Mouse (Mus musculus): ENCODE results near the gene Majin. TPM values are rescaled to one million over a fixed set of nuclear protein-coding genes. Genes with fewer than 3 reads are reported as not detected.

The Majin gene
- polyA plus RNA-seq, 1 experiment from 2014 or later = not detected

- Histone ChIP-seq H3K9ac (no peak overlapping the region), H3K36me3 (ENCODE audit: poor library complexity, severe bottlenecking) (no peaks in the 10 kb centered on the region), H3K4me3 (no peak overlapping the region), H3K27me3 (no peaks in the 10 kb centered on the region), H3K9me3 (replicated peaks) (no peaks in the 10 kb centered on the region), H3K4me2 (no peak overlapping the region), H3K27ac (no peak overlapping the region), H3K4me1 (no peaks in the 10 kb centered on the region)
- 90% methylated on average over 8 of the region's 8 CpGs for WGBS
- ATAC-seq = no peak
These were observed 13.0 kb upstream of the Majin start for GRCm38 (mm10) chr19:6171215-6171614.

DNA sequence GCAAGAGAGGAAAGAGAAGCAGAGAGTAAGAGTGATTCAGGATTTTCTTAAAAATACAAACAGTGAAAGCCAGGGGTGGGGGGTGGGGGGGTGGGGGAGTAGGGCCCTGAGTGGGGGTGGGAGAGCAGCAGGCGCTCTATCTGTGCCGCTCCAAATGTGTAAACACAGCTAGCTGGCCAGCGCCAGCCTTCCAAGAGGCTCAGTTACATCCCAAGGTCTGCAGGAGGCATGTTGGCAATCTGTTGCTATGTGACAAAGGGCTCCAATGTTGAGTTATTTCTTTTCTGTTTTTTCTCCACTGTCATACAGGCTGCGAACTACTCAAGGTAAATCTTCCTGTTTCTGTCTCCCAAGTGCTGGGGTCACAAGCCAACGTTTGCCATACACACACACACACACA, 9.4 kb upstream of the Majin start:
- Histone ChIP-seq H3K4me1 (no peaks in the 10 kb centered on the region), H3K9me3 (replicated peaks) (0 out of 2 replicates have a peak, but pooled peaks cover 4% of the 10 kb centered on the region), H3K4me2 (no peak overlapping the region), H3K4me3 (no peak overlapping the region), H3K36me3 (ENCODE audit: poor library complexity, severe bottlenecking) (no peaks in the 10 kb centered on the region), H3K27me3 (no peaks in the 10 kb centered on the region), H3K27ac (no peak overlapping the region), H3K9ac (no peak overlapping the region)
- WGBS = 43% methylated on average over 5 of the region's 5 CpGs
- ATAC-seq = no peak

- no peaks in the 10 kb centered on the region for H3K36me3 ChIP-seq (ENCODE audit: poor library complexity, severe bottlenecking)
- H3K9ac ChIP-seq = no peak overlapping the region
- 0 out of 2 replicates have a peak, but pooled peaks cover 4% of the 10 kb centered on the region for H3K9me3 ChIP-seq (replicated peaks)
- H3K27ac ChIP-seq = no peak overlapping the region
- no peak overlapping the region for H3K4me2 ChIP-seq
- H3K4me3 ChIP-seq = no peak overlapping the region
- WGBS = 86% methylated on average over 6 of the region's 6 CpGs
- H3K27me3 ChIP-seq = no peaks in the 10 kb centered on the region
- no peak for ATAC-seq
- H3K4me1 ChIP-seq = no peaks in the 10 kb centered on the region
These were observed 5.4 kb upstream of the Majin start for GRCm38 (mm10) chr19:6178775-6179174.

- Histone ChIP-seq H3K4me1 (no peaks in the 10 kb centered on the region), H3K27me3 (no peaks in the 10 kb centered on the region), H3K36me3 (ENCODE audit: poor library complexity, severe bottlenecking) (no peaks in the 10 kb centered on the region), H3K9me3 (replicated peaks) (0 out of 2 replicates have a peak, but pooled peaks cover 4% of the 10 kb centered on the region), H3K9ac (no peak overlapping the region), H3K4me3 (no peak overlapping the region), H3K4me2 (no peak overlapping the region), H3K27ac (no peak overlapping the region)
- ATAC-seq = no peak
- 30% methylated on average over 5 of the region's 5 CpGs for WGBS
These were observed 2.6 kb upstream of the Majin start for GRCm38 (mm10) chr19:6181629-6182028.

DNA sequence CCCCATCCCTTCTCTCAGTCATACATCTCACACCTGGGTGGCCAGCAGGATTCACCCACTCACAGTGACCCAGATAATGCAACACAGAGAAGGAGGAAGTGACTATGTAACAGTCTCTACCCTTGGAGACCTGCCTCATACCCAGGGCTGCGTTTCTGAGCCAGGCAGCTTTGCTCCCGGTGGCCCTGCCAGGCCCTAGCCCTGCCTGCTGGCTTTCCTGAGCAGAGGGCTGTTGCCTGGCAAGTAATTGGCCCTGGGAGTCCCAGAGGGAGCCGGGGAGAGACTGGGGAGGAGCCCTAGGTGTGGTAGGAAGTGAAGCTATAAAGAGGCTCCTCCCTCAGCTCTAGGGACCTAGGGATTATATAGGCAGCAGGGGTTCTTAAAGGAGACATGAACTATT, 1.7 kb upstream of the Majin start:
- Histone ChIP-seq H3K9ac (no peak overlapping the region), H3K36me3 (ENCODE audit: poor library complexity, severe bottlenecking) (no peaks in the 10 kb centered on the region), H3K4me1 (no peaks in the 10 kb centered on the region), H3K9me3 (replicated peaks) (0 out of 2 replicates have a peak, but pooled peaks cover 4% of the 10 kb centered on the region), H3K4me2 (no peak overlapping the region), H3K27ac (no peak overlapping the region), H3K4me3 (no peak overlapping the region), H3K27me3 (no peaks in the 10 kb centered on the region)
- 18% methylated on average over 3 of the region's 3 CpGs for WGBS
- ATAC-seq = no peak

DNA sequence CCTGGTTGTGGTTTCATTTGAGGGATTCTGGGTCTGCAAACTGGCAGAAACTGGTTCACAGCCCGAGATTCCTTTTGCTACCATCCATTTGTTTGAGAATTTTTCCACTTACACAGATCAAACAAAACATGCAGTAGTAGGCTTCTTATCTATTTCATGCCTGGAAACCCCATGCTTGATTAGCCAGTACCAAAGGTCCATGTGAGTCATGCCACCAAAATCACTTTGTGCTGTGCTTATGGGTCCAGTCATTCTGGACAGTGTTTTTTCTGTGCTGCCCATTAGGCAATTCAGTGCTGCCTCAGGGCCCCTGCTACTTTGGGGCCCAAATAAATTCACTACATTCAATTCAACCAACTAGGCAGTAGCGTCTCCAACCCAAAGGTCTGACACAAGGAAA, 20.1 kb downstream of the Majin start:
- 79% methylated on average over 2 of the region's 2 CpGs for WGBS

GRCm38 (mm10) chr19:6206716-6207115, 22.5 kb downstream of the Majin start:
- H3K4me2 ChIP-seq = no peak overlapping the region
- no peak for ATAC-seq
- no peaks in the 10 kb centered on the region for H3K27me3 ChIP-seq
- H3K4me1 ChIP-seq = no peaks in the 10 kb centered on the region
- no peak overlapping the region for H3K9ac ChIP-seq
- H3K36me3 ChIP-seq (ENCODE audit: poor library complexity, severe bottlenecking) = no peaks in the 10 kb centered on the region
- WGBS = 72% methylated on average over 5 of the region's 5 CpGs
- no peaks in the 10 kb centered on the region for H3K9me3 ChIP-seq (replicated peaks)
- H3K4me3 ChIP-seq = no peak overlapping the region
- no peak overlapping the region for H3K27ac ChIP-seq

More for the DNA sequence above, 20.1 kb downstream of the Majin start:
- Histone ChIP-seq H3K9me3 (replicated peaks) (no peaks in the 10 kb centered on the region), H3K4me1 (no peaks in the 10 kb centered on the region), H3K4me2 (no peak overlapping the region), H3K36me3 (ENCODE audit: poor library complexity, severe bottlenecking) (no peaks in the 10 kb centered on the region), H3K27ac (no peak overlapping the region), H3K27me3 (no peaks in the 10 kb centered on the region), H3K9ac (no peak overlapping the region), H3K4me3 (no peak overlapping the region)
- no peak for ATAC-seq

GRCm38 (mm10) chr19:6216046-6216705, 32.0 kb downstream of the Majin start:
- no peaks in the 10 kb centered on the region for H3K4me1 ChIP-seq
- H3K9me3 ChIP-seq (replicated peaks) = no peaks in the 10 kb centered on the region
- H3K27me3 ChIP-seq = no peaks in the 10 kb centered on the region
- H3K4me2 ChIP-seq = no peak overlapping the region
- no peak overlapping the region for H3K27ac ChIP-seq
- WGBS = 86% methylated on average over 6 of the region's 6 CpGs
- H3K4me3 ChIP-seq = no peak overlapping the region
- no peak overlapping the region for H3K9ac ChIP-seq
- H3K36me3 ChIP-seq (ENCODE audit: poor library complexity, severe bottlenecking) = no peaks in the 10 kb centered on the region
- ATAC-seq = no peak

- no peak overlapping the region for H3K9ac ChIP-seq
- no peak for ATAC-seq
- H3K36me3 ChIP-seq (ENCODE audit: poor library complexity, severe bottlenecking) = no peaks in the 10 kb centered on the region
- H3K4me1 ChIP-seq = no peaks in the 10 kb centered on the region
- H3K9me3 ChIP-seq (replicated peaks) = no peaks in the 10 kb centered on the region
- H3K4me2 ChIP-seq = no peak overlapping the region
- H3K27me3 ChIP-seq = no peaks in the 10 kb centered on the region
- no peak overlapping the region for H3K4me3 ChIP-seq
- no peak overlapping the region for H3K27ac ChIP-seq
- 69% methylated on average over 6 of the region's 6 CpGs for WGBS
These were observed 34.4 kb downstream of the Majin start for GRCm38 (mm10) chr19:6218606-6219005.

DNA sequence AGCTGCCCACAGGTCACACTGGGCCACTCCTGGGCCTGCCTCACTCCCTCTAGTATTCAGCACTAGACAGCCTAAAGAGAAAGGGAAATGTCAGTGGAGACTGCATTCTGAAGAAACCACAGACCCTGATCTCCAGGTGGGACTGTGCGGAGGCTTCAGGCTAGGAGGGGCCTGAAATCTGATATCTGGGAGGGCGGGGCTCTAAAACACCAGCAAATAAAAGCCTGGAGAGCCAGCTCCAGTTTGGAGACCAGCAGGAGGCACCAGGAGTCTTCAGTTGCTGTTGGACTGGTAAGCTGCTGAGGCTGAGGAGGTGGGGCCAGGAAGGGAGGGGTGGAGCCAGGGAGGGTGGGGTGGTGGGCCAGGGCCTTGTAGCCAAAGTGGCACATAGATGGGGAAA, 41.9 kb downstream of the Majin start, which contains the start of gene Gpha2:
Gene Gpha2, plus strand, starts transcription at position 246 of the 400 bp plus-strand sequence.
- 7% methylated on average over 2 of the region's 2 CpGs for WGBS
- no peak for ATAC-seq
- H3K4me2 ChIP-seq = no peak within 1 kb of the TSS
- no peak within 1 kb of the TSS for H3K27ac ChIP-seq
- no peaks in the 10 kb centered on the region for H3K9me3 ChIP-seq (replicated peaks)
- no peaks in the 10 kb centered on the region for H3K27me3 ChIP-seq
- H3K4me1 ChIP-seq = no peaks in the 10 kb centered on the region
- H3K4me3 ChIP-seq = no peak within 1 kb of the TSS
- H3K36me3 ChIP-seq (ENCODE audit: poor library complexity, severe bottlenecking) = peaks cover 45% of the 10 kb centered on the region
- no peak within 1 kb of the TSS for H3K9ac ChIP-seq

GRCm38 (mm10) chr19:6226763-6227162, 42.6 kb downstream of the Majin start:
- peaks cover 52% of the 10 kb centered on the region for H3K36me3 ChIP-seq (ENCODE audit: poor library complexity, severe bottlenecking)
- no peak overlapping the region for H3K9ac ChIP-seq
- H3K4me2 ChIP-seq = no peak overlapping the region
- no peak overlapping the region for H3K27ac ChIP-seq
- H3K4me1 ChIP-seq = no peaks in the 10 kb centered on the region
- H3K4me3 ChIP-seq = no peak overlapping the region
- no peaks in the 10 kb centered on the region for H3K9me3 ChIP-seq (replicated peaks)
- no peak for ATAC-seq
- whole genome bisulfite sequencing = 92% methylated on average over 14 of the region's 14 CpGs
- no peaks in the 10 kb centered on the region for H3K27me3 ChIP-seq

- Histone ChIP-seq H3K4me1 (no peaks in the 10 kb centered on the region), H3K4me2 (no peak overlapping the region), H3K9me3 (replicated peaks) (no peaks in the 10 kb centered on the region), H3K27me3 (no peaks in the 10 kb centered on the region), H3K27ac (no peak overlapping the region), H3K36me3 (ENCODE audit: poor library complexity, severe bottlenecking) (peaks cover 63% of the 10 kb centered on the region), H3K4me3 (no peak overlapping the region), H3K9ac (no peak overlapping the region)
- 79% methylated on average over 4 of the region's 4 CpGs for WGBS
- ATAC-seq = no peak
These were observed 43.7 kb downstream of the Majin start for GRCm38 (mm10) chr19:6227864-6228263.

- no peak for ATAC-seq
- Histone ChIP-seq H3K9ac (no peak overlapping the region), H3K27ac (no peak overlapping the region), H3K36me3 (ENCODE audit: poor library complexity, severe bottlenecking) (peaks cover 72% of the 10 kb centered on the region), H3K9me3 (replicated peaks) (no peaks in the 10 kb centered on the region), H3K4me1 (peaks cover 11% of the 10 kb centered on the region), H3K27me3 (no peaks in the 10 kb centered on the region), H3K4me2 (no peak overlapping the region), H3K4me3 (no peak overlapping the region)
- 87% methylated on average over 4 of the region's 4 CpGs for WGBS
These were observed 46.2 kb downstream of the Majin start for GRCm38 (mm10) chr19:6230411-6230810.

Data from forebrain, embryonic 13.5 days (tissue).